Mouse (Mus musculus) embryonic fibroblast, embryonic 13.5 days (primary cell): ENCODE measurements around the gene Prn.

Source experiments
- CTCF ChIP-seq: IDR thresholded peaks from 2 replicates; pipeline ENCODE4 v1.5.1; 2011; ENCODE audit warnings: mild to moderate bottlenecking, control low read depth, low read length, moderate library complexity, borderline replicate concordance; ENCODE audit not compliant: insufficient read depth
- POLR2A ChIP-seq: IDR thresholded peaks from 2 replicates; pipeline ENCODE4 v1.6.1; 2011; ENCODE audit warnings: low read depth, mild to moderate bottlenecking, control low read depth, low read length, moderate library complexity

GRCm38 (mm10) chr2:131945225-131945624, 35.5 kb downstream of the Prn start:
- no peak for TF ChIP-seq POLR2A
- no peak for TF ChIP-seq CTCF
